Mouse (Mus musculus) ES-E14 (cell line): Measurements from ENCODE around the gene Sfn. TPM values are rescaled to one million over a fixed set of nuclear protein-coding genes. Genes with fewer than 3 reads are reported as not detected.

ENCODE experiments used
- DNase-seq: peaks from one replicate; pipeline ENCODE4 v3.0.0-alpha.2; 2013; ENCODE audit warnings: low read depth, low spot score
- H3K27ac ChIP-seq: 2 replicates; pipeline ENCODE4 v1.5.1; 2012; ENCODE audit warnings: low read depth, mild to moderate bottlenecking, low read length, moderate library complexity, mixed read lengths; ENCODE audit not compliant: poor library complexity, insufficient read depth, severe bottlenecking
- H3K36me3 ChIP-seq: 2 replicates; pipeline ENCODE4 v1.6.1; 2012; ENCODE audit warnings: mild to moderate bottlenecking, low read length, moderate library complexity, mixed read lengths; ENCODE audit not compliant: control insufficient read depth, poor library complexity, insufficient read depth, severe bottlenecking
- H3K4me1 ChIP-seq, 2 experiments: fragments of 150-350 bp in 1 of 2; sonication (generic) in 1 of 2; 2 replicates each; pipeline ENCODE4 v1.6.1; 2012; ENCODE audit warnings: low read length in 2 of 2, mild to moderate bottlenecking in 1 of 2, mixed read lengths in 1 of 2; ENCODE audit not compliant: control insufficient read depth in 2 of 2, insufficient read depth in 2 of 2, poor library complexity in 1 of 2
- H3K4me3 ChIP-seq, 2 experiments: fragments of 150-350 bp in 1 of 2; sonication (generic) in 1 of 2; 2 replicates each; pipeline ENCODE4 v1.5.1; 2012; ENCODE audit warnings: low read length in 2 of 2, low read depth in 1 of 2, mild to moderate bottlenecking in 1 of 2, mixed read lengths in 1 of 2; ENCODE audit not compliant: insufficient read depth in 1 of 2, poor library complexity in 1 of 2, severe bottlenecking in 1 of 2
- H3K9ac ChIP-seq: 2 replicates; pipeline ENCODE4 v1.6.1; 2012; ENCODE audit warnings: low read depth, mild to moderate bottlenecking, low read length, mixed read lengths; ENCODE audit not compliant: poor library complexity, insufficient read depth, severe bottlenecking
- H3K9me3 ChIP-seq: fragments of 150-350 bp; sonication (generic); 2 replicates; pipeline ENCODE4 v1.6.1; 2012; ENCODE audit warnings: low read depth, mild to moderate bottlenecking, low read length; ENCODE audit not compliant: control insufficient read depth, insufficient read depth
- CHD2 ChIP-seq: IDR thresholded peaks from 2 replicates; pipeline ENCODE4 v1.6.1; 2014; ENCODE audit warnings: mild to moderate bottlenecking, low read depth, low read length, inconsistent platforms
- HCFC1 ChIP-seq: IDR thresholded peaks from 2 replicates; pipeline ENCODE4 v1.6.1; 2012; ENCODE audit warnings: low read length, inconsistent platforms, borderline replicate concordance; ENCODE audit not compliant: insufficient read depth
- MAFK ChIP-seq: IDR thresholded peaks from 2 replicates; pipeline ENCODE4 v1.6.1; 2014; ENCODE audit warnings: mild to moderate bottlenecking, low read depth, low read length, inconsistent platforms; ENCODE audit not compliant: insufficient read depth
- ZC3H11A ChIP-seq: IDR thresholded peaks from 2 replicates; pipeline ENCODE4 v1.6.1; 2012; ENCODE audit warnings: low read depth, mild to moderate bottlenecking, inconsistent platforms, low read length, borderline replicate concordance
- ZNF384 ChIP-seq: IDR thresholded peaks from 2 replicates; pipeline ENCODE4 v1.6.1; 2012; ENCODE audit warnings: low read depth, low read length, inconsistent platforms
- in situ Hi-C, 2 experiments: fragments of 600-800 bp; cut with MboI; formaldehyde crosslinking; loops; one replicate each; pipeline ENCODE4 v1.15.1; 2025; ENCODE audit warnings: low sequenced_read_pairs in 2 of 2, inconsistent platforms in 1 of 2; ENCODE audit not compliant: unreplicated experiment in 2 of 2
- total RNA-seq: library from RNA; depleted of rRNA; stranded (reverse); fragments of 300-350 nt; gene quantifications from 2 replicates; pipeline ENCODE4 v1.2.3, GENCODE M21; 2012

Gene Sfn
- total RNA-seq, 1 experiment = 35.8 TPM

DNA sequence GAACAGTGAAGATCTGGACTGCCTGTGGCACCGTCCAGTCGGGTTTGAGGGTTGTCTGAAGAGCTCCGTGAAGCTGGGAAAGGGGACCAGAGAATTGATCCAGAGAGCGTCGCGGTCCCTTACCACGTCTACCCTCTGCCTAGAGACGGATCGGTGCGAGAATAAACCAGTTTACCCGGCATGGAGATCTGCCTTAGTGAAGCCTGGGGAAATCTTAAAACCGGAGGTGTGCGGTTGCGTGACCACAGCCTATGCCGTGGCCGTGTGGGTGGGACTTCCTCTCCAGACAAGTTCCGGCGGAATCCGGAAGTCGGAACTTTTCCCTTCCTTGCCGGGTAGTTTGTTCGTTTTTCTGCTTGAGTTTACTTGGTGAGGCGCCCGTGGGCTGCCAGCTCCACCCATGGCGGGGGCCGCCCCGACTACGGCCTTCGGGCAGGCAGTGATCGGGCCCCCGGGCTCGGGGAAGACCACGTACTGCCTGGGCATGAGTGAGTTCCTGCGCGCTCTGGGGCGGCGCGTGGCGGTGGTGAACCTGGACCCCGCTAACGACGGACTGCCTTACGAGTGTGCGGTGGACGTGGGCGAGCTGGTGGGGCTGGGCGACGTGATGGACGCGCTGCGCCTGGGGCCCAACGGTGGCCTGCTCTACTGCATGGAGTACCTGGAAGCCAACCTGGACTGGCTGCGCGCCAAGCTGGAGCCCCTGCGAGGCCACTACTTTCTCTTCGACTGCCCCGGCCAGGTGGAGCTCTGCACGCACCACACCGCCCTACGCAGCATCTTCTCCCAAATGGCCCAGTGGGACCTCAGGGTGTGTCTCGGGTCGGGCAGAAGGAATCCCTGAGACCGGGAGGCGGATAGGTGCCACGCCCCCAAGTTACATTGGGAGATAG, 17.7 kb downstream of the Sfn start, which contains the start of gene Gpn2:
Gene Gpn2, plus strand, starts transcription at position 304 of the 893 bp plus-strand sequence.
- Histone ChIP-seq H3K4me1 (peaks cover 0 to 8% of the 10 kb centered on the region in 2 experiments; a peak in 2 of 4 replicates), H3K4me3 (peak within 1 kb of the TSS; percentile 74 to 100), H3K9me3 (no peaks in the 10 kb centered on the region), H3K27ac (peak within 1 kb of the TSS; percentile 63), H3K36me3 (peaks cover 51% of the 10 kb centered on the region), H3K9ac (peak within 1 kb of the TSS; percentile 83)
- TF ChIP-seq MAFK (no peak), ZC3H11A (no peak), CHD2 (no peak), HCFC1 (no peak), ZNF384 (no peak)
- in situ Hi-C loops = loop anchor here in 1 of 2 experiments (25.0 kb wide), 1 partner anchor 253 kb away; no protein-coding TSS in a partner anchor
- DNase-seq = peak; percentile 75

DNA sequence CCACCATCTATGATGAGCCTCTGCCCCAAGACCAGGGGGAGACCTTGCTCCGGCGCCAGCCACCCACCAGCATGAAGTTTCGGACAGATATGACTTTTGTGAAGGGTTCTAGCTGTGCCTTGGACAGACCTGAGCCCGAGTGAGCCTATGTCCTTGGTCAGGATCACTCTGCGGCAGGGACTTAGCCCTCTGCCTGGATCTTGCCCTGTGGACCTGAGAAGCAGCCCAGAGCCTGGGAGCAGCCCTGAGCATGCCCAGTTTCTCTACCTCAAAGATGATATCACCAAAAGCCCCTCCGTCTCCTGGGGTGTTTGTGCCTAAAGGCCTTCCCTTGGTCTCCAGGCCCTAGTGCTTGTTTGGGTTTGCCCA, 18.3 kb downstream of the Sfn start:
- peak overlapping the region; percentile 83 for H3K9ac ChIP-seq
- H3K27ac ChIP-seq = peak overlapping the region; percentile 63; the same call in 1 of the 2 replicates
- peak overlapping the region; percentile 74 to 100 for H3K4me3 ChIP-seq
- H3K9me3 ChIP-seq = no peaks in the 10 kb centered on the region
- in situ Hi-C loops = loop anchor here in 1 of 2 experiments (25.0 kb wide), 1 partner anchor 254 kb away; no protein-coding TSS in a partner anchor
- H3K4me1 ChIP-seq = peaks cover 0 to 8% of the 10 kb centered on the region in 2 experiments; a peak in 2 of 4 replicates
- H3K36me3 ChIP-seq = peaks cover 50% of the 10 kb centered on the region
- no peak for DNase-seq
- TF ChIP-seq ZC3H11A (no peak), CHD2 (no peak), HCFC1 (no peak), ZNF384 (no peak), MAFK (no peak)

DNA sequence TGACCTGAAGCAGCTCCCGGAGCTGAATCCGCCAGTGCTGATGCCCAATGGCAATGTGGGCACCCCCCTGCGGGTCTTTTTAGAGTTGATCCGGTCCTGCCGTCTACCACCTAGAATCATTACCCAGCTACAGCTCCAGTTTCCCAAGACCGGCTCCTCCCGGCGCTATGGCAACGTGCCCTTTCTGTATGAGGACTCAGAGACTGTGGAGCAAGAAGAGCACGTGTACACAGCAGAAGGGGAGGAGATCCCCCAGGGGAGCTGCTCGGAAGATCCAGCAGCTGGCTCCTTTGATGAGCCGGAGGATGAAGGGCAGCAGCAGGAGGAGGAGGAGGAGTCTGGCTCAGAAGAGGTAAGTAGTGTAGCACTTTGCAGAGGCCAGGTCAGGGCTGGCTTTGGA, 24.0 kb downstream of the Sfn start:
- H3K4me3 ChIP-seq = peak overlapping the region; percentile 9 to 35; a peak in 1 of 4 replicates
- peak; percentile 66 for DNase-seq
- H3K4me1 ChIP-seq = peaks cover 0 to 4% of the 10 kb centered on the region in 2 experiments; a peak in 2 of 4 replicates
- H3K9ac ChIP-seq = peak overlapping the region; percentile 50; the same call in 1 of the 2 replicates
- in situ Hi-C loops = loop anchor here in 1 of 2 experiments (25.0 kb wide), 1 partner anchor 259 kb away; no protein-coding TSS in a partner anchor
- peaks cover 23% of the 10 kb centered on the region for H3K36me3 ChIP-seq
- no peaks in the 10 kb centered on the region for H3K9me3 ChIP-seq
- H3K27ac ChIP-seq = peak overlapping the region; percentile 26; the same call in 1 of the 2 replicates
- TF ChIP-seq CHD2 (no peak), HCFC1 (no peak)

DNA sequence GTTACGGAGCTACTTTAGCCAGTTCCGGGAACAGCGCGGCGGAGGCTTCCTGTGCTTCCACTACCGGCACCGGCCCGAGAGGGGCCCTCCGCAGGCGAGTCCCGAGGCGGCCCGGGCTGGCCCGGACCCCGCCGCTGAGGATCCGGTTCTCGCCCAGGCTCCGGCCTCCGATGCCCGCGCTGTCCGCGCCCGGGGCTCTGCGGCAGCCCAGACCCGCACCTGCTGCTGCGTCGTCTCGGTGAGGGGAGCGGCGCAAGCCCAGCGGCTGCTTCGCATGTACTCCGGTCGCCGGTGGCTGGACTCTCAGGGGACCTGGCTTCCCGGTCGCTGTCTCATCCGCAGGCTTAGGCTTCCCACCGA, 27.1 kb downstream of the Sfn start:
- 0 out of 4 replicates have a peak, but pooled peaks cover 0 to 2% of the 10 kb centered on the region in 2 experiments for H3K4me1 ChIP-seq
- H3K9ac ChIP-seq = peak overlapping the region; percentile 89
- peak overlapping the region; percentile 75 to 85 for H3K4me3 ChIP-seq
- H3K36me3 ChIP-seq = peaks cover 8% of the 10 kb centered on the region
- no peak overlapping the region; the same call in 1 of the 2 replicates for H3K27ac ChIP-seq
- in situ Hi-C loops = loop anchor here in 1 of 2 experiments (25.0 kb wide), 1 partner anchor 262 kb away; no protein-coding TSS in a partner anchor
- no peaks in the 10 kb centered on the region for H3K9me3 ChIP-seq
- TF ChIP-seq ZNF384 = no peak
- TF ChIP-seq HCFC1 = no peak
- TF ChIP-seq CHD2 = no peak
- DNase-seq = no peak
